Mouse (Mus musculus) heart, embryonic 13.5 days (tissue): Measurements from ENCODE around the gene Cinp. TPM values are rescaled to one million over a fixed set of nuclear protein-coding genes. Genes with fewer than 3 reads are reported as not detected.
A peak's percentile ranks its signal among the peaks of the same experiment; 100 is the strongest.

Experiments
- ATAC-seq: fragments of 200-750 bp; cut with Nextera tagmentation; 2 replicates; pipeline ENCODE4 v1.8.0; 2017; ENCODE audit warnings: moderate TSS enrichment; ENCODE audit not compliant: insufficient number of reproducible peaks, low FRiP score, low TSS enrichment; ENCODE audit errors: extremely low read depth
- H3K27ac ChIP-seq: fragments of 300-500 bp; sonication (generic); replicated peaks from 2 replicates; pipeline ENCODE4 v1.5.1; 2015; ENCODE audit warnings: moderate library complexity, mild to moderate bottlenecking, inconsistent platforms
- H3K27me3 ChIP-seq: fragments of 300-500 bp; sonication (generic); replicated peaks from 2 replicates; pipeline ENCODE4 v1.6.1; 2015; ENCODE audit warnings: mild to moderate bottlenecking, inconsistent platforms
- H3K36me3 ChIP-seq: fragments of 300-500 bp; sonication (generic); 2 replicates; pipeline ENCODE4 v1.6.1; 2015; ENCODE audit warnings: mild to moderate bottlenecking, inconsistent platforms
- H3K4me1 ChIP-seq: fragments of 300-500 bp; sonication (generic); 2 replicates; pipeline ENCODE4 v1.6.1; 2015; ENCODE audit warnings: inconsistent platforms
- H3K4me2 ChIP-seq: fragments of 300-500 bp; sonication (generic); 2 replicates; pipeline ENCODE4 v1.6.1; 2015; ENCODE audit warnings: inconsistent platforms, mild to moderate bottlenecking, moderate library complexity
- H3K4me3 ChIP-seq: fragments of 300-500 bp; sonication (generic); 2 replicates; pipeline ENCODE4 v1.5.1; 2015; ENCODE audit warnings: moderate library complexity, mild to moderate bottlenecking, inconsistent platforms
- H3K9ac ChIP-seq: fragments of 300-500 bp; sonication (generic); 2 replicates; pipeline ENCODE4 v1.6.1; 2015; ENCODE audit warnings: inconsistent platforms, mild to moderate bottlenecking, moderate library complexity
- H3K9me3 ChIP-seq: fragments of 300-500 bp; sonication (generic); 2 replicates; pipeline ENCODE4 v1.6.1; 2016; ENCODE audit warnings: inconsistent platforms
- WGBS: fragments of 180-500 bp; shearing (Covaris S2); methylation state at CpG from one replicate; pipeline ENCODE4 v1.1.7; 2015; ENCODE audit warnings: mixed read lengths; 5-methylcytosine and 5-hydroxymethylcytosine counted together
- polyA plus RNA-seq: library from polyadenylated mRNA; unstranded; fragments of >200 nt; fragmentation: Nextera tagmentation; extraction: Ambion mirVana; gene quantifications from 2 replicates; pipeline ENCODE4 v1.2.1, GENCODE M21; 2015

The Cinp gene
- polyA plus RNA-seq, 1 experiment from 2014 or later = 59.8 TPM

DNA sequence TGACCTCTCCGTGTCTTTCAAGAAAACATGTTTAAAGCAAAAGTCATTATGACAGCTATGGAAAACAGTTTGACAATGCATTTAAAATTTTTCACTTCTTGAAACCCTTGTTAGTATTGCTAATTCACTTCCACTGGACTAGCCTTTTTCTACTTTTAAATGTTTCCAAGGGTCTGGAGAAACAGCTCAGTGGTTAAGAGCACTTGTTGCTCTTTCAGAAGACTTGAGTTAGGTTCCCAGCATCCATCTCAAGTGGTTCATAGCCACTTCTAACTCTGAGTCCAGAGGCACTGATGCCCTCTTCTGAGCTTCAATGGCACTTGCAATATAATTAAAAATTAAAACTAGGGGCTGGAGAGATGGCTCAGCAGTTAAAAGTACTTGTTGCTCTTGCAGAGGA, 2.9 kb upstream of the Cinp start:
- peaks cover 19% of the 10 kb centered on the region for H3K4me1 ChIP-seq
- ATAC-seq = no peak

DNA sequence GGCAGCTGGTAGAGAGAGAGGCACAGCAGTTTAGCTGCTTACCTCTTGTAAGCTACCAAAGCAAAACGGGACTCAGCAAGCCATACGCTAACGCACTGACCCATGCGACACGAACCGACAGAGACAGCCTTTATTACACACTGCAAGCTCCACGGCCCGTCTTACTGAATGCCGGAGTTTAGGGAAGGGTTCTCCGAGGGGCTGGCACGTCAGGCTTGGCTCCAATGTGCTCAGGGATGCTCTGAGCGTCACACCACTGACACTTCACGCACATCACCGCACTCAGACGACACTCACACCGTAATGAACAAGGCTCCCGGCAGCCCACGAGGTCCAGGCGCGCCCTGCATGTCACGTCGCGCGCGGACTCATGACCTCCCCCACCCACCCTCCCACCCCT, 339 bp downstream of the Cinp start:
- peaks cover 3% of the 10 kb centered on the region for H3K36me3 ChIP-seq
- H3K4me1 ChIP-seq = peaks cover 19% of the 10 kb centered on the region
- H3K4me2 ChIP-seq = peak overlapping the region; percentile 97
- H3K9ac ChIP-seq = peak overlapping the region; percentile 93
- 0% methylated on average over 25 of the region's 25 CpGs for WGBS
- H3K27ac ChIP-seq = peak overlapping the region; percentile 53; the same call in 1 of the 2 replicates
- no peaks in the 10 kb centered on the region for H3K9me3 ChIP-seq
- no peaks in the 10 kb centered on the region for H3K27me3 ChIP-seq
- peak; percentile 21 for ATAC-seq
- H3K4me3 ChIP-seq = peak overlapping the region; percentile 87

More for the DNA sequence above, 2.9 kb upstream of the Cinp start:
- Histone ChIP-seq H3K27me3 (no peaks in the 10 kb centered on the region), H3K9ac (no peak overlapping the region), H3K4me2 (no peak overlapping the region), H3K9me3 (no peaks in the 10 kb centered on the region), H3K4me3 (no peak overlapping the region), H3K27ac (no peak overlapping the region), H3K36me3 (no peaks in the 10 kb centered on the region)
- WGBS = 82% methylated on average over 1 of the region's 1 CpGs

DNA sequence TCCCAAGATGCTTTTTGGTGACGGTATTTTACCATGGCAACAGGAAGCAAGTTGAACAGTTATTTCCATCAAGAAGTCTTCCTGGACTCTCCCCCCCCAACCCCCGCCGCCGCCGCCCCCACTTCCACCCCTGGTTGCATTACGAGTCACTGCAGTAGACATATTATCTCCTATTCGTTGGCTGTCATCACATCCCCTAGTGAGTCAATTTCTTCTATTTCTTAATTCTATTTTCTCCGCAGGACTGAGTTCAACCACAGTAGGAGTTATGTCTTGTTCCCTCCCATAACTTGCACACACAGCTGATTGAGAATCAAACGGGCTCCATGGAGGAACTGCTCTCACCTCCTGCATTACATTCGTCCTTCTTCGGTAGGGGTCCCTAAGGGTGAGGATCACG, 839 bp downstream of the Cinp start:
- no peak for ATAC-seq
- Histone ChIP-seq H3K4me1 (peaks cover 19% of the 10 kb centered on the region), H3K9me3 (no peaks in the 10 kb centered on the region), H3K27ac (no peak overlapping the region), H3K4me2 (peak overlapping the region; percentile 97), H3K4me3 (peak overlapping the region; percentile 87), H3K36me3 (peaks cover 8% of the 10 kb centered on the region), H3K9ac (peak overlapping the region; percentile 93), H3K27me3 (no peaks in the 10 kb centered on the region)
- WGBS = 29% methylated on average over 12 of the region's 12 CpGs

DNA sequence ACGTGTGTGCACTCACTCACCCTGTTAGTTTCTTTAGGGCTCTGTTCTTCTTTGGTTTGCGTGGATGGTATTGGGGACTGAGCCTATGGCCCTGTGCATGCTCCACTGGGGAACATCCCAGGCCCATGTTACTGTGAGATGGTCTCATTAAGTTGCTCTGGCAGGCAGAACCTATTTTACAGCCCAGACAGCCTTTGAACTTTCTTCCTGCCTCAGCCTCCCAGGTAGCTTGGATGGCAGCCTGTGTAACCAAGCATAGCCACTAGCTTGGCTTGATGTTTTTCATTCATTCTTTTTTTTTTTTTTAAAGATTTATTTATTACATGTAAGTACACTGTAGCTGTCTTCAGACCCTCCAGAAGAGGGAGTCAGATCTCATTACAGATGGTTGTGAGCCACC, 3.7 kb downstream of the Cinp start:
- H3K4me1 ChIP-seq = peaks cover 18% of the 10 kb centered on the region
- H3K36me3 ChIP-seq = peaks cover 32% of the 10 kb centered on the region
- H3K27me3 ChIP-seq = no peaks in the 10 kb centered on the region
- H3K4me2 ChIP-seq = no peak overlapping the region
- no peak overlapping the region for H3K9ac ChIP-seq
- H3K4me3 ChIP-seq = no peak overlapping the region
- WGBS = 94% methylated on average over 2 of the region's 2 CpGs
- ATAC-seq = no peak
- H3K9me3 ChIP-seq = no peaks in the 10 kb centered on the region
- H3K27ac ChIP-seq = no peak overlapping the region

DNA sequence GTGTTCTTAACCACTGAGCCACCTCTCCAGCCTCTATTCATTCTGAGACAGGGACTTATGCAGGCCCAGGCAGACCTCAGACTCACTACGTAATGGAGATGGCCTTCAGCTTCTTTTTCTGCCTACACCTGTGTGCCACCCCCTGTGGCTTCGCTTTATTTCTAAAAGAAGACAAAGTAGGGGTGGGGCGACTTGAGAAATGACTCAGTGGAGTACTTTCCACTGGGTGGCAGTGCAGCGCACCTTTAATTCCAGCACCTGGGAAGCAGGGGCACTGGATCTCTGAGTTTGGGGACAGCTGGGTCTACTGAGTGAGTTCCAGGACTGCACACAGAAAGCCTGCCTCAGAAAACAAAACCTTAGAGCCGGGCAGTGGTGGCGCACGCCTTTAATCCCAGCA, 6.7 kb downstream of the Cinp start:
- H3K4me3 ChIP-seq = no peak overlapping the region
- no peak overlapping the region for H3K4me2 ChIP-seq
- ATAC-seq = no peak
- WGBS = 89% methylated on average over 7 of the region's 7 CpGs
- no peak overlapping the region for H3K27ac ChIP-seq
- H3K4me1 ChIP-seq = no peaks in the 10 kb centered on the region
- H3K27me3 ChIP-seq = no peaks in the 10 kb centered on the region
- H3K9me3 ChIP-seq = no peaks in the 10 kb centered on the region
- H3K9ac ChIP-seq = no peak overlapping the region
- peaks cover 56% of the 10 kb centered on the region for H3K36me3 ChIP-seq

DNA sequence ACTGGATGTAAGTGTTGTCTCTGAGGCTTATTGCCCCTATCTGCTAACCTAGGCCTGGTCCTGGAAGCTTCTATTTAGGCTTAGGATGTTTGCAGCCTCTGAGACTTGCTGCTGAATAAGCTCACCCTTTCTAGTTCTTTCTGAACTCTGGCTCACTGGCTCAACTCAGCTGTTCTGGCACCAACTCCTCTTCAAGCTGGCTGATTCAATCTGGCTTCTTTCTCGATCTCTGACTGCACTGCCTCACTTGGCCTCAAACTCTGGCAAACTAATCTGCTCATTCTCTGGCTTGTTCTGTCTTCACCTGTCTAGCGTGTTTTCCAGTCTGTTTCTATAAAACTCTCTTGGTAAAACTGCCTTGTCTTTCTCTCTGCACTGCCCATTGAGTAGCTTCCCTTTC, 13.6 kb downstream of the Cinp start:
- Histone ChIP-seq H3K9ac (no peak overlapping the region), H3K27ac (no peak overlapping the region), H3K27me3 (no peaks in the 10 kb centered on the region), H3K4me2 (no peak overlapping the region), H3K36me3 (peaks cover 93% of the 10 kb centered on the region), H3K4me1 (no peaks in the 10 kb centered on the region), H3K9me3 (no peaks in the 10 kb centered on the region), H3K4me3 (no peak overlapping the region)
- no peak for ATAC-seq
- 88% methylated on average over 2 of the region's 2 CpGs for WGBS

DNA sequence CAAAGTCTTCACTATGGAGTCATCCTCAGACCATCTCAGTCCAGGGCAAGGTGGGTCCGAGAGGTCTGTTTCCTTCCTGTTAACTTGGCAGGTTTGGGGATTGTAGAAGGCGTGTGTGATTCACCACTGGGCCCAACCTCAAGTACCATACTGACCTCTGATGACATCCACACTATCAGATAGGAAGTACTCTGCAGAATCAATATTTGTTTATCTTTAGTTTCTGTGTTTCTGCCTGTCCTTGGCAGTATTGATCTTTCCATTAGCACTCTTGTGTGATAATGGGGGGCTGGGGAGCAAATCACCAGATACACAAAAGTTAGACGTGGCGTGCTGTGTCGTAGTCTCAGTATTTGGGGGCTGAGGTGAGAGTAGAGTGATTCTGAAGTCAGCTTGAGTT, 17.7 kb downstream of the Cinp start:
- WGBS = 87% methylated on average over 5 of the region's 5 CpGs
- Histone ChIP-seq H3K9ac (no peak overlapping the region), H3K4me1 (no peaks in the 10 kb centered on the region), H3K9me3 (no peaks in the 10 kb centered on the region), H3K4me3 (no peak overlapping the region), H3K27ac (no peak overlapping the region), H3K27me3 (no peaks in the 10 kb centered on the region), H3K36me3 (peaks cover 96% of the 10 kb centered on the region), H3K4me2 (no peak overlapping the region)
- ATAC-seq = no peak

DNA sequence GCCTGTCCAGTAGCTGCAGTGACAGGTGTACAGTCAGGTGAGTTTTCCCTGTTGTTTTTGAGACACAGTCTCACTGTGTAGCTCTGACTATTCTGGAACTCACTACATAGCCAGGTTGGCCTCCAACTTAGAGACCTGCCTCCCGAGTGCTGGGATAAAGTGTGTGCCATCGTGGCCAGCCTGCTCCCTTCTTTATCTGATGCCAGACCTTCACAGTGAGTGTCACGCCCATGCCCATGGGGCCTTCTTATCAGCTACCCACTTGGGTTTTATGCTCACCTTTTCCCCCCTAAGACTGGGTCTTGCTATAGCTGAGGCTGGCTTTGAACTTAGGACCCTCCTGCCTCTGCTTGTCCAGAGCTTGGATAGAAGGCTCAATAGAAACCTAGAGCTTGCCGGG, 18.8 kb downstream of the Cinp start:
- Histone ChIP-seq H3K9me3 (no peaks in the 10 kb centered on the region), H3K4me2 (no peak overlapping the region), H3K9ac (no peak overlapping the region), H3K4me3 (no peak overlapping the region), H3K4me1 (no peaks in the 10 kb centered on the region), H3K36me3 (peaks cover 95% of the 10 kb centered on the region), H3K27ac (no peak overlapping the region), H3K27me3 (no peaks in the 10 kb centered on the region)
- WGBS = 79% methylated on average over 4 of the region's 4 CpGs
- ATAC-seq = no peak

DNA sequence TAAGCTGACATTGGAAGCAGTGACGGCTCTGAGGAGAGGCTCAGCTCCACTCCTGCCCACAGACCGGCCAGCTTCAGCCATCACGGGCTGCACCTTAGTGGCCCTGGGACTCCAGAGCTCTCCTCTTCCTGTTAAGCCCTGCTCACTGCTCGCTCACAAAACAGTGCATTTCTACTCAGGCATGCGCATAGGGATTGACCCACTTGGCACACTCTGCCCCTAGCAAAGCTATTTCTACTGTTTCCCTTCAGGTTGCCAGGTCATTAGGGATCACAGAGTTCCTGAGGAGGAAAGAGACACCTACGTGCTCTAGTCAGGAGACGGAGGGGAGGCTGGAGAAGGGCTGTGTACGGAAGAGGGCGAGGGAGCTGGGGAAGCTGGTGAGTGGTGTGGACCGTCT, 23.0 kb downstream of the Cinp start:
- 87% methylated on average over 10 of the region's 10 CpGs for WGBS
- Histone ChIP-seq H3K27me3 (no peaks in the 10 kb centered on the region), H3K36me3 (peaks cover 86% of the 10 kb centered on the region), H3K4me1 (no peaks in the 10 kb centered on the region), H3K9me3 (no peaks in the 10 kb centered on the region), H3K27ac (no peak overlapping the region), H3K9ac (no peak overlapping the region), H3K4me3 (no peak overlapping the region), H3K4me2 (no peak overlapping the region)
- no peak for ATAC-seq

DNA sequence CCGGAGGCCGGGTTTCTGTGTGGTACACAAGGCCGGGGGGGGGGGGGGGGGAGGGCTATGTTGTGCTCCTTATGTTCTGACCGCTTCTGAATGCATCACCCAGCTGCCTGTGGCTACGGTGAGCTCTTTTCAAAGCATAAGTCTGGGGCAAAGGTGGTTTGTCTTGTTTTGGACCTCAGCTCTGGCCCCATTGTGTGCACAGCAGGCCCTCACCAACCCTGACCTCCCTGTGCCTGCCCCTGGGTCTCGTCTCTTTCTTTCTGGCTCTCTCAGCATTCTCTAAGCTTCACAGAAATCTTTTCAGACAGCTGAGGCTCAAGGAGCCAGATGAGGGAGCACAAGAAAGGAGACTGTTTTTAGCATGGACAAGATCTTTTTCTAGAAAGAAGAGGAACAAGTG, 23.4 kb downstream of the Cinp start:
- H3K9ac ChIP-seq = no peak overlapping the region
- no peaks in the 10 kb centered on the region for H3K9me3 ChIP-seq
- no peak overlapping the region for H3K4me2 ChIP-seq
- peaks cover 85% of the 10 kb centered on the region for H3K36me3 ChIP-seq
- H3K4me3 ChIP-seq = no peak overlapping the region
- H3K27me3 ChIP-seq = no peaks in the 10 kb centered on the region
- no peak for ATAC-seq
- 70% methylated on average over 6 of the region's 6 CpGs for WGBS
- H3K4me1 ChIP-seq = no peaks in the 10 kb centered on the region
- H3K27ac ChIP-seq = no peak overlapping the region

DNA sequence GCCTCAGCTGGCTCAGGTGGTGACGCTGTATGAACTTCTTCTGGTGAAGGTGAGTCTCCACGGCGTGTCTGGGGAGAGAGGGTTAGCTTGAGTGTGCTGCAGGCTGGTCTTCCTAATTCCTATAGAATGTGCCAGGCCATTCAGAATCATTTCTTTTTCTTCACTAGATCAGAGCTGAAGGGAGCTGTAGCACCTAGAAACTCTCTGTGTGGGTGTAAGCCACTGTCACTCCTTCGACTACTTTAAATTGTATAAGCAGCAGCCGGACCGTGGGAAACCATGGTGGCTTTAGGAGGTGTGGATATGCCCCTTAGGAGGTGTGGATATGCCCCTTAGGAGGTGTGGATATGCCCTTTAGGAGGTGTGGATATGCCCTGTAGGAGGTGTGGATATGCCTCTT, 24.9 kb downstream of the Cinp start:
- H3K4me2 ChIP-seq = no peak overlapping the region
- H3K27me3 ChIP-seq = no peaks in the 10 kb centered on the region
- H3K4me1 ChIP-seq = no peaks in the 10 kb centered on the region
- no peak for ATAC-seq
- H3K9me3 ChIP-seq = no peaks in the 10 kb centered on the region
- peaks cover 82% of the 10 kb centered on the region for H3K36me3 ChIP-seq
- H3K27ac ChIP-seq = no peak overlapping the region
- WGBS = 80% methylated on average over 6 of the region's 6 CpGs
- H3K9ac ChIP-seq = no peak overlapping the region
- no peak overlapping the region for H3K4me3 ChIP-seq

DNA sequence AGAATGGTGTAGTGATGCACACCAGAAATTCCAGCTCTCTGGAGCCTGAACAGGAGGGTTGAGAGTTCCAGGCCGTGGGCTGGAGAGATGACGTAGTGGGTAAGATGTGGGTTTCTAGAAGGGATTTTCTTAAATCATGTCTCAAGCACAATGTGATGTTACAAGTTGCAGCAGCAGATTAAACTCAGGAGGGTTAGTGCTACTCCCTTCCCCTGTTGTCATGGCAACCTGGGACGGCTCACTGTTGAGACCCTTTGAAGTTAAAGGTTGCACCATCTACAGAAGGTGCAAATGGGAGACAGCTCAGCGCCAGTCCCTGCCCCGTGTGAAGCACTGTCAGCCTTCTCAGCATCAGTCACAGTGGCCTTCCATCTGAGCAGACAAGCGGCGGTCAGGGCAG, 27.7 kb downstream of the Cinp start:
- H3K36me3 ChIP-seq = peaks cover 66% of the 10 kb centered on the region
- no peaks in the 10 kb centered on the region for H3K9me3 ChIP-seq
- no peak overlapping the region for H3K4me2 ChIP-seq
- no peak overlapping the region for H3K9ac ChIP-seq
- peaks cover 5% of the 10 kb centered on the region; the same call in 1 of the 2 replicates for H3K4me1 ChIP-seq
- no peak overlapping the region for H3K4me3 ChIP-seq
- H3K27me3 ChIP-seq = no peaks in the 10 kb centered on the region
- H3K27ac ChIP-seq = no peak overlapping the region
- 54% methylated on average over 7 of the region's 7 CpGs for WGBS
- ATAC-seq = no peak
